Mouse (Mus musculus) forebrain, postnatal 0 days (tissue): Measurements from ENCODE around the gene Rrad. TPM values are rescaled to one million over a fixed set of nuclear protein-coding genes. Genes with fewer than 3 reads are reported as not detected.
A peak's percentile ranks its signal among the peaks of the same experiment; 100 is the strongest.

Experiments
- ATAC-seq: fragments of 200-750 bp; cut with Nextera tagmentation; 2 replicates; pipeline ENCODE4 v1.8.0; 2017; ENCODE audit warnings: mild to moderate bottlenecking, moderate library complexity
- DNase-seq: peaks from one replicate; pipeline ENCODE4 v3.0.0-alpha.2; 2015
- H3K27ac ChIP-seq: fragments of 300-500 bp; sonication (generic); 2 replicates; pipeline ENCODE4 v1.5.1; 2014; ENCODE audit warnings: low read depth, mild to moderate bottlenecking, antibody characterized with exemption, low read length, moderate library complexity, mixed read lengths
- H3K27me3 ChIP-seq: fragments of 300-500 bp; sonication (generic); 2 replicates; pipeline ENCODE4 v1.6.1; 2014; ENCODE audit warnings: mild to moderate bottlenecking, low read length, mixed read lengths; ENCODE audit not compliant: insufficient read depth
- H3K36me3 ChIP-seq: fragments of 300-500 bp; sonication (generic); 2 replicates; pipeline ENCODE4 v1.6.1; 2014; ENCODE audit warnings: mild to moderate bottlenecking, moderate library complexity; ENCODE audit not compliant: insufficient read depth
- H3K4me1 ChIP-seq: fragments of 300-500 bp; sonication (generic); 2 replicates; pipeline ENCODE4 v1.6.1; 2014; ENCODE audit warnings: antibody characterized with exemption; ENCODE audit not compliant: insufficient read depth
- H3K4me2 ChIP-seq: fragments of 300-500 bp; sonication (generic); 2 replicates; pipeline ENCODE4 v1.6.1; 2014; ENCODE audit warnings: low read depth, mild to moderate bottlenecking, moderate library complexity
- H3K4me3 ChIP-seq: fragments of 300-500 bp; sonication (generic); 2 replicates; pipeline ENCODE4 v1.5.1; 2014; ENCODE audit warnings: low read depth, low read length, mixed read lengths
- H3K9ac ChIP-seq: fragments of 300-500 bp; sonication (generic); 2 replicates; pipeline ENCODE4 v1.6.1; 2014; ENCODE audit warnings: mild to moderate bottlenecking
- H3K9me3 ChIP-seq: fragments of 300-500 bp; sonication (generic); 2 replicates; pipeline ENCODE4 v1.6.1; 2016; ENCODE audit warnings: low read length
- CTCF ChIP-seq: sonication (generic); IDR thresholded peaks from 2 replicates; pipeline ENCODE4 v1.5.1; 2016; ENCODE audit warnings: antibody characterized with exemption, control low read depth, low read depth
- WGBS: fragments of 180-500 bp; shearing (Covaris S2); extraction: QIAGEN DNeasy Blood & Tissue Kit; methylation state at CpG from one replicate; pipeline ENCODE4 v1.1.7; 2014; 5-methylcytosine and 5-hydroxymethylcytosine counted together
- polyA plus RNA-seq: library from polyadenylated mRNA; unstranded; fragments of >200 nt; fragmentation: Nextera tagmentation; extraction: Ambion mirVana; gene quantifications from 2 replicates; pipeline ENCODE4 v1.2.1, GENCODE M21; 2015
- total RNA-seq: library from RNA; depleted of rRNA; stranded (reverse); fragments of >200 nt; gene quantifications from 2 replicates; pipeline ENCODE4 v1.2.3, GENCODE M21; 2014

Gene Rrad
- total and polyA plus RNA-seq, 2 experiments from 2014 or later = 2.9 to 5.2 TPM

DNA sequence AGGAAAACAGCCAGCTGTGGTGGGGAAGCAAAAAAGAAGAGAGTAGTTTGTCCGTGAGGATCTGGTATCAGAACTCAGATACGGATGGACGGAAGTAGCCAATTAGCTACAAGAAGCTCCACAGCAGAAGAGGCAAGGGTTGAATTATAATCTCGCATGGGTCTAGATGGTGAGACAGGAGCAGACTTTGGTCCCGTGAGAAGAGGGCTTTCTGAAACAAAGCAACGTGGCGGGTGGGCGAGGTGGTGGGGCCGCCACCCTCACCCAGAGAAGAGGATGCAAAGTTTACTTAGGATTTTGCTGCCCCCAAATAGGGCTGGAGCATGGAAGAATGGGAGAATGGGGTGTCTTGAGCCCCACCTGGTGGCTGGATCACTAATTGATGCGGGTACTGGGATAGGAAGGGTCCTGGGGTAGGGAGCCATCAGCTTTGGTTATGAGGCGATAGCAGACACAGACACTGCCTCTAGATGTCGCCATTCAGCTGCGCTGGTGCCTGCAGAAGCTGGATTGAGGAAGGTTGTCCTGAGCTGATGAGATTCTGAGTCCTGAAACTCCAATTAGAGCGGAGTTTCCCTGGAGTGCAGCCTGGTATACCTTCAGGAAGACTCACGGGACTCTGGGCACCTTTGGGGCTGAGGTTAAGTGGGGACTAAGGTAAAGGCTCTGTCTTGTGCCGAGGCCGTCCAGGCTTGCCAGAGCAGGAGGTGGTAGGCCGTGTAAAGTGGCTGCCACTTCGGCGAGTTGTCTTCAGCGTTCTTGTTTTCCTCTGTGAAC is 28.5 kb downstream of the Rrad start:
- peak; percentile 96 for TF ChIP-seq CTCF
- no peak overlapping the region for H3K27ac ChIP-seq
- peak overlapping the region; percentile 17; the same call in 1 of the 2 replicates for H3K4me3 ChIP-seq
- H3K4me2 ChIP-seq = peak overlapping the region; percentile 41
- H3K27me3 ChIP-seq = no peaks in the 10 kb centered on the region; the same call in 1 of the 2 replicates
- no peak overlapping the region for H3K9ac ChIP-seq
- ATAC-seq (peak; percentile 95), DNase-seq (peak; percentile 90)
- no peaks in the 10 kb centered on the region for H3K9me3 ChIP-seq
- 20% methylated on average over 21 of the region's 21 CpGs for WGBS
- H3K36me3 ChIP-seq = no peaks in the 10 kb centered on the region
- H3K4me1 ChIP-seq = no peaks in the 10 kb centered on the region

DNA sequence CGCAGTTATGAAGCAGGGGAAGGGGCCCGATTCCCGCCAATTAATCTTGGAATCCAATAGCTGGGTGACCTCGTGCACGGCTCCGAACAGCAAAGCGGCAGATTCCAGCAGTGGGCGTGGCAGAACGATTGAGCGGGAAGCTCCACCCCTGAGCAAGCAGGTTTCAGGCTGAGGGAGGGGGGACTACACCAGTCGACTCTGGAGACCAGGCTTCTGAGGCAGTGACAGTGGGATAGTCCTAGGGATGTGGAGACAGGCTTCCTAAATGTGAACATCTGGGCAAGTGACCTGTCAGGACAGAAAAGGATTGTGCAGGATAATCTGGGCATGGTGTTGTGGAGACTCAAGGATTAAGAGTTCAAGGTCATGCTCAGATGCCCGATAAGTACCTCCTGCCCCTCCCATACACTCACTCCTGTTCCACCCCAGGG is 29.2 kb downstream of the Rrad start:
- Histone ChIP-seq H3K4me3 (peak overlapping the region; percentile 17; the same call in 1 of the 2 replicates), H3K27ac (no peak overlapping the region), H3K36me3 (no peaks in the 10 kb centered on the region), H3K27me3 (no peaks in the 10 kb centered on the region; the same call in 1 of the 2 replicates), H3K9ac (no peak overlapping the region), H3K4me2 (peak overlapping the region; percentile 41), H3K4me1 (no peaks in the 10 kb centered on the region), H3K9me3 (no peaks in the 10 kb centered on the region)
- DNase-seq = no peak
- WGBS = 1% methylated on average over 12 of the region's 12 CpGs
- ATAC-seq = no peak
- no peak for TF ChIP-seq CTCF

DNA sequence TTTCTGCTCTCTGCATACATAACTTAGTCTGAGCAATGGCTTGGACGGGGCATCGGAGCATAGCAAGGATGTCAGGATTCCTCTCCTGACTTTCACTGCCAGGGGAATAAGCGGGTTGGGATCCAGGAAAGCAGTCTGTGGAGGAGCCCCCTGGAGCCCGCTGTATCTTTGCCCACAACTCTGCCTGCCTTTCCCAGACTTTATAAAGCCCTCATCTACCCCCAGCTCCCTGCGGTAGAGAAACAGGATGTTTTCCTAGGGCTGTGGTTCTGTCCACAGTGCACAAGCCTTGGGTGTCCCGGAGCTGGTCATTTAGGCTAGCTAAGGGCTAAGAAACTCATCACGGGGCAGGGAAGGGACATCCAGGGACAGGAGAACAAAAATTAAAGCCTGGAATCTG is 29.7 kb downstream of the Rrad start:
- WGBS = 36% methylated on average over 7 of the region's 7 CpGs
- H3K4me3 ChIP-seq = no peak overlapping the region
- no peak for TF ChIP-seq CTCF

DNA sequence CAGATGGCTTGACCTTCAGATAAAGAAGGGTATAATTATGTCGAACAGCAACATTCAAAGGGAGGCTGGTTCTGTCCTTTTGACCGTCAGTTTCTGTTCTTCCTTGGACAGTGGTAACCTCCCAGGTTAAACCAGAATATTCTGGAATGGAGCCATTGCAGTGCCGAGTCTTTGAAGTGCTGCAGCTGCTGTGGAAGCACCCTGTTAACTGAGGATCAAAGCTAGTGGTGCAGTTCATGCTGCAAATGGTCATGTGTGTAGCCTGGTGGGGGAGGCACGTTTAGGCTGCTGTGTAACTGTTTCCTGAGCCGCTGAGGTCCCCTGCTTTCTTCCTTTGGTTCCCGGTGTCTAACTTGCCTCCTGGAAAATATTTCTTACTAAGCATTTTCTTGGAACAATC is 32.6 kb downstream of the Rrad start:
- ATAC-seq (no peak), DNase-seq (no peak)
- Histone ChIP-seq H3K9ac (no peak overlapping the region), H3K4me1 (no peaks in the 10 kb centered on the region), H3K9me3 (no peaks in the 10 kb centered on the region), H3K27ac (no peak overlapping the region), H3K27me3 (no peaks in the 10 kb centered on the region; the same call in 1 of the 2 replicates), H3K4me3 (no peak overlapping the region), H3K4me2 (no peak overlapping the region), H3K36me3 (peaks cover 21% of the 10 kb centered on the region)
- no peak for TF ChIP-seq CTCF
- 57% methylated on average over 6 of the region's 6 CpGs for WGBS

More for the DNA sequence above, 29.7 kb downstream of the Rrad start:
- Histone ChIP-seq H3K9me3 (no peaks in the 10 kb centered on the region), H3K27ac (no peak overlapping the region), H3K9ac (no peak overlapping the region), H3K4me1 (no peaks in the 10 kb centered on the region), H3K36me3 (no peaks in the 10 kb centered on the region), H3K27me3 (no peaks in the 10 kb centered on the region; the same call in 1 of the 2 replicates), H3K4me2 (peak overlapping the region; percentile 41; the same call in 1 of the 2 replicates)
- ATAC-seq = no peak
- no peak for DNase-seq

DNA sequence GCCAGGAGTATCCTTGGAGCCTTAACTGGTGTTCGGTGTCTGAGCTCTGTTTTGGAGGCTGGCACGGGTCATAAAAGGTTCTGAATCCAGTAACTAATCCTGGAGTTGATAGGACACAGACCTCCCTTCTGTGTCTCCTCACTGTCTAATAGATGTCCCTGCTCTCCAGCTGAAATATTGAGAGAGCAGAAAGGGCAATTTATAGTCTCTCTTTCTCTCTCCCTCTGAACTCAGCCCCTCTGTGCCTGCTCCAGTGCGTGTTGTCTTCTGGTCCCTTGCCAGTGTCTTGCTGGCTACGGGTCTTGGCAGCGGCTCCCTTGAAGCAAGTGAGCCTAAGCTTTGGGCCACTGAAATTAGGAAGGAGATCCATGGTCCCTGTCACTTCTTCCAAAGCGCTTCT is 33.5 kb downstream of the Rrad start:
- Histone ChIP-seq H3K27me3 (no peaks in the 10 kb centered on the region; the same call in 1 of the 2 replicates), H3K4me3 (no peak overlapping the region), H3K36me3 (peaks cover 21% of the 10 kb centered on the region), H3K9ac (no peak overlapping the region), H3K4me1 (no peaks in the 10 kb centered on the region), H3K27ac (no peak overlapping the region), H3K9me3 (no peaks in the 10 kb centered on the region), H3K4me2 (no peak overlapping the region)
- DNase-seq = no peak
- 64% methylated on average over 6 of the region's 6 CpGs for WGBS
- no peak for ATAC-seq
- no peak for TF ChIP-seq CTCF

DNA sequence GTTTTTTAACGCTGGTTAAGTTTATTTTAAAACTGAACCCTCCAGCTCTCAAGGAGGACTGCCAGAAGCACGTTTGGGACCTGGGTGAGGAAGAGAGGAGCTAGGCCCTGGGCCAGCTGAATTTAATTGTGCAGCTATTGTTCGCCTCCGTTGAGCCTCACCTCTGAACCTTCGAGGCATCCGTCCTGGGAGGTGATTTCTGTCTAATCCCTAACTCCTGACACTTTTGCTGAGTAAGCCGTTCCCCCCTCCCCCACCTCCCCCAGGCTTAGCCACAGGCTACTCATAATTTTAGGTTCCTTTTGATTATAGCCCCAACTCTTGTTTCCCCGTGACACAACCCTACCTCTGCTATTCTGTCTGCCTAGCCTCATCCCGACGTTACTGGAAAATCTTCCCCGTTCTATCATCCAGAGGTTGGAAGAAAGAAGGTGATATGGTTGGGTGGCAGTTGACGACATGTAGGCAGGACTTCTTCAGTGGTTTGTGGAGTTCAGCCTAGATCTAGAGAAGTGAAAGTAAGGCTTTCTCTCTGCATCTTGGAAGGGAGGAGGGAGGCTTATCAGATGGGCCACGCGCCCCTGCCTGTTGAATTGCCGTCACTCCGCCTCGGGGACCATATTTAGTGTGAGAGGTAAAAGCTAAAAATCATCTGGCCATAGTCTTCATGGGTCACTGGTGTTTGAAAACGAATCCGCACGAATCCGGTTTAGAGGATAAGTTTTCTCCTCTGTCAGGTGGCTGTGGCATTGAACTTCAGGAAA is 35.2 kb downstream of the Rrad start:
- no peak for TF ChIP-seq CTCF
- peaks cover 21% of the 10 kb centered on the region for H3K36me3 ChIP-seq
- peaks cover 4% of the 10 kb centered on the region for H3K4me1 ChIP-seq
- H3K27ac ChIP-seq = no peak overlapping the region
- no peaks in the 10 kb centered on the region for H3K9me3 ChIP-seq
- ATAC-seq (no peak), DNase-seq (no peak)
- no peaks in the 10 kb centered on the region for H3K27me3 ChIP-seq
- WGBS = 85% methylated on average over 21 of the region's 21 CpGs
- no peak overlapping the region for H3K4me3 ChIP-seq
- no peak overlapping the region for H3K4me2 ChIP-seq
- H3K9ac ChIP-seq = no peak overlapping the region
